Mouse (Mus musculus): ENCODE results near the gene Hoxa13. TPM values are rescaled to one million over a fixed set of nuclear protein-coding genes. Genes with fewer than 3 reads are reported as not detected.
A peak's percentile ranks its signal among the peaks of the same experiment; 100 is the strongest.

Hoxa13 gene
- polyA plus RNA-seq, 1 experiment from 2014 or later = not detected

DNA sequence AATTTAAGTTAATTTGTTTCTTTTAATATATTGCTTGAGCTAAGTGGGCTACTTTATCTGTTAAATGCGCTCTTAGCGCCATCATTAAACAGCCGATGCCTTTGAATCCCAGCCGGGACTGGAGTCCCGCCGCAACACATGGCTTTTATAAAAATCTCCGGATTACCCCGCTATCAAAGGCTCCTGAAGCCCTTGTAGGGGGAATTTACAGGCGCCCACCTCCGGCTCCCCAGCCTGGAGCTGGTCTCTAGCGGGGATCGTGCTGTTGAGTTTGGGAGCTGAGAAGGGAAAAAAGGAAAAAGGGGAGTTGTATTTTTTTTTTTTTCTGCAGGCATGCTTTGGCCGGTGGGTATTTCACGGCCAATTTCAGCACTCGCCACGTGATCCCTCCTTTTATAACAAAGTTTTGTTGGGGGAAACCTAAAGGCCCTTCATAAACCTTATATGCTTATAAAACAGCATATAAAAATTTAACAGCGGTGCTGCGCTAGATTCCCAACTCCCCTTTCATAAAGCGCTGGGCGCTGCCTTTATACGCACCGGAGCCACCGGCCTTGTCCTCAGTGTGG, 16.1 kb downstream of the Hoxa13 start:
- no peak for DNase-seq (ENCODE audit: extremely low spot score, low spot score)
- H3K36me3 ChIP-seq (replicated peaks) = no peaks in the 10 kb centered on the region
- H3K4me3 ChIP-seq = no peak overlapping the region
- peaks cover 19% of the 10 kb centered on the region for H3K4me1 ChIP-seq
- no peaks in the 10 kb centered on the region for H3K9me3 ChIP-seq
- H3K27ac ChIP-seq = no peak overlapping the region
- peaks cover 100% of the 10 kb centered on the region for H3K27me3 ChIP-seq (ENCODE audit: poor library complexity, severe bottlenecking)
- 1% methylated on average over 23 of the region's 23 CpGs for WGBS

DNA sequence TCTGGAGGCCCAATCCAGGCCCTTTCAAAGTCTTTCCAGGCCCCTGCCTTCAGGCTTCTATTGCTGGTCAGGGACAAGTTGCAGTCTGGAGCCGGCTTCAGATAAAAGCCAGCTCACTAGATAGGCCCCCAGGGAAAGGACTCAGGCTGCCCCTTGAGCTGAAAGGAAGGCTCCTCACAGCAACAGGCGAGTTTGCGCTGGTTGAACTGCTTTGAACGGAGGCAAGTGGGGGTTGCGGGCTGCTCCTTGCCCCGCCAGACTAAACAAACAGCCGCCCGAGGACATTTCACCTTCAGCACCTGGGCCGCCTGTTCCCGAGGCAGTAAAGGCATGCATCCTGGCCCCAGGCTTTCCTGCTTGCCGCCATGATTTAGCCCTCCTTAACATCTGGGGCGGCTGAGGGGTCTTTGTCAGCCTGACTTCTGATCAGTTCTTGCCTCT, 17.0 kb downstream of the Hoxa13 start:
- Histone ChIP-seq H3K4me3 (no peak overlapping the region), H3K9me3 (no peaks in the 10 kb centered on the region), H3K27ac (no peak overlapping the region), H3K27me3 (ENCODE audit: poor library complexity, severe bottlenecking) (peaks cover 100% of the 10 kb centered on the region), H3K36me3 (replicated peaks) (no peaks in the 10 kb centered on the region), H3K4me1 (peaks cover 19% of the 10 kb centered on the region)
- 1% methylated on average over 12 of the region's 12 CpGs for WGBS
- no peak for DNase-seq (ENCODE audit: extremely low spot score, low spot score)

DNA sequence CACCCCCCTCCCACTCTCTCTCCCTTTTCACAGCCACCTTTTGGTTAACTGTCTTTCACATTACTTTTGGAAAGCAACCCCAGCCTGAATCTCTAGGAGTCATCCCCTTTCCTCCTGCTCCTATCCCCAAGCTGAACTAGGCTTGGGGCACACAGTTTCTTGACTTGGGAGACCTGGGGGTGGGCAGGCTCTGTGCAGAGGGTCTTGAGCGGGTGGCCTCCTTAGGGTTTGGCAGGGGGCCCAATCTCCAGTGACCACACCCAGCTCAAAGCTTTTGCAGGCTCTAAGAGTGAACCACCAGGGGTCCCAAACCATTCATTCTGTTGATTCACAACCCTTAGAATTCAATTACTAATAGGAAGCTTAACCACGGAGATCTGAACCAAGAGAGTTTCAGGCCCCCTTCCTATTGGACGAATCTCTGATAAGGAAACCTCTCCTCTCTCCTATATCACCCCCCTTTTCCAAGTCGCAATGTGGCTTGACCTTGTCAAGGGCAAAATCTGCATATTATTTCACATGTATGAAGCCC, 17.8 kb downstream of the Hoxa13 start:
- Histone ChIP-seq H3K27me3 (ENCODE audit: poor library complexity, severe bottlenecking) (peaks cover 100% of the 10 kb centered on the region), H3K9me3 (no peaks in the 10 kb centered on the region), H3K27ac (no peak overlapping the region), H3K36me3 (replicated peaks) (no peaks in the 10 kb centered on the region), H3K4me3 (no peak overlapping the region), H3K4me1 (peaks cover 19% of the 10 kb centered on the region)
- WGBS = 1% methylated on average over 4 of the region's 4 CpGs
- DNase-seq (ENCODE audit: extremely low spot score, low spot score) = no peak

DNA sequence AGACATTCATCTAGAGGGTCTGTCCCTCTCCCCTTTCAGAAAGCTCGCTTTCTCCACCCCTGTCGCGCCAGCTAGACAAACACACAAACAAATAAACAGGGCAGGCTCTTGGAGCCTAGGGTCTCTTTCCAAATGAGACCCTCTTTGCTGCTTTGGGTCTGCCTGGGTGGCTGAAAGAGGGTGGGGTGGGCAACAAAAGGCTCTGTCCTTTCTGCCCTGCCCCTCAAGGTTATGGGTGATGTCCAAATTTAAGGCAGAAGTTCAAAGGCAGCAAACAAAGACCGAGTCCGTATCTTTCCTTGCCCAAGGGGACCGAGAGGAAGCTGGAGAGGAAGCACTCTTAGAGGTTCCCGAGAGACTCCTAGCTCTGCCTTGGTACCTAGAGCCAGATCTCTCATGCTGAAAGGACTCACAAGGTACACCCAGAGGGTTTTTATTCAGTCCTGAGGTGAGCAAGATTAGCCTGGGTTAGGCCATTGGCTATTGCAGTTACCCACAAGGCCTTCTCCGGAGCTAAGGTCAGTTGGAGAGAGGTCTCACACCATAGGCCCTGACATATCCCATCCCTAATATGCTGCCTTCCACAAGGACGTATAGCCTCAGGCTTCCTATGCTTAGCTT, 19.6 kb downstream of the Hoxa13 start:
- 3% methylated on average over 9 of the region's 9 CpGs for WGBS
- Histone ChIP-seq H3K27me3 (ENCODE audit: poor library complexity, severe bottlenecking) (peaks cover 100% of the 10 kb centered on the region), H3K27ac (no peak overlapping the region), H3K9me3 (no peaks in the 10 kb centered on the region), H3K4me1 (peaks cover 17% of the 10 kb centered on the region), H3K4me3 (no peak overlapping the region), H3K36me3 (replicated peaks) (no peaks in the 10 kb centered on the region)
- DNase-seq (ENCODE audit: extremely low spot score, low spot score) = no peak

DNA sequence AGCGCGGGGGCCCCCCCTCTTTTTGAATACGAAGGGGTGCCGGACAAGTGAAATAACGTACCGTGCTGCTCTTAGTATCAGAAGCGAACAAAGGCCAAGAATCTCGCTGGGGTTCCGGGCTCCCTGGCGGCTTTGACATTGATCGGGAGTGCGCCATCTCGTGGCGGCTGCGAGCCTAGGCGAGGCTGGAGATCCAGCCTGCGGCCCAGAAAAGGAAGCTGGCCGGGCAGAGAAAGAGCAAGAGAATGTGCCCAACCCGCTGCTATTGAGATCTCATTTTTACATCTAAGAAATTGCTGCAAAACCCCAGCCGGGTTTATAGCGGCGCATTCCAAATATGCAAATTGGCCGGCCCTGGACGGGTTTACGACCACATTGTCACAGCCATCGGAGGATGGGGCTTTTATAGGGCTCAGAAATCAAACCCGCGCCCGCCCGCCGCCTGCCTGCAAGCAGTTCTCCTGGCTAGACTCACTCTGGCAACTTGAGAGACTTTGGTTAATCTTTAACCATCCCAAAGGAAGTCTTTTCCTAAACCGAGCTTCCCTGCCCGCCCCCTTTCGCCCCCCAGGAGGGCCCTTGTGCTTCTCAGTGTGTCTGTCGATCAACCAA, 20.2 kb downstream of the Hoxa13 start, which contains the start of gene Hoxa10:
TSS of gene Hoxa10 (minus strand) at position 466 of the 612 bp plus-strand sequence.
- Histone ChIP-seq H3K27me3 (ENCODE audit: poor library complexity, severe bottlenecking) (peaks cover 100% of the 10 kb centered on the region), H3K9me3 (no peaks in the 10 kb centered on the region), H3K27ac (no peak within 1 kb of the TSS), H3K4me1 (peaks cover 15% of the 10 kb centered on the region), H3K4me3 (peak within 1 kb of the TSS; percentile 24; the same call in 1 of the 2 replicates), H3K36me3 (replicated peaks) (no peaks in the 10 kb centered on the region)
- peak; percentile 85 for DNase-seq (ENCODE audit: extremely low spot score, low spot score)
- WGBS = 1% methylated on average over 35 of the region's 35 CpGs

DNA sequence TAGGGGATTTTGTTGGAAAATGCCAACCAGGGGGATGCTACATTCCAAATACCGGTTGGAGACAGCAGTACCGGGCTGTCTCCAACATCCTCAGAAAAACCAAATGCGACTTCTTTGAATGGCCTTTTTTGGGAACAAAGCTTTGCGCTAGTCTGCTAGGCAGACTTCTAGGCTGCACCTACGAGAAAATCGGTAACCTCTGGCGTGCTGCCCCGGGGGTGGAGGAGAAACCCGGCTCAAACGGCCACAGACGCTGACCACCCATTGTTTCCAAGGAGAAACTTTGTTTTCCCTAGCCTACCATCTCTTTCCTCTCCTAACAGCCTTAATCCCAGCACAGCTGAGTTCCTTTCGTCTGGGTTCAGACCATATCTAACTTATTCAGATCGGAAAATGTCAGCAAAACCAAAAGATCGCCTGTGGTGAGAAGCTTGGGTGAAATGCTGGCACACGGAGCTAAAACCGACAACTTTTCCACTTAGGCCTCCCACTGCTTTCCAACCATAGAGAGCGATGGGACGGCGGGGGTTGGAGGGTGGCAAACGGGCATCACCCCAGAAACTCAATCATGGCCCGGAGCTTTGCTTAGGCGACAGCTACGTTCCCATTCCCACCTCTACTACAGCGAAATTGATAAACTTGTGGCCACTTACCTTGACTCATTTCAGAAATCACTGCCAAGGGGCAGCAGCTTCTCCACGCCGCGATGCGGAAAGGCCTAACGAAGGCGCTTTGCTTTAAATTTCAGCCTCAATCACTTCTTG, 20.9 kb downstream of the Hoxa13 start:
- H3K27me3 ChIP-seq (ENCODE audit: poor library complexity, severe bottlenecking) = peaks cover 100% of the 10 kb centered on the region
- no peak for DNase-seq (ENCODE audit: extremely low spot score, low spot score)
- 2% methylated on average over 30 of the region's 30 CpGs for WGBS
- H3K27ac ChIP-seq = no peak overlapping the region
- H3K4me3 ChIP-seq = peak overlapping the region; percentile 24; the same call in 1 of the 2 replicates
- H3K9me3 ChIP-seq = no peaks in the 10 kb centered on the region
- H3K4me1 ChIP-seq = peaks cover 8% of the 10 kb centered on the region
- no peaks in the 10 kb centered on the region for H3K36me3 ChIP-seq (replicated peaks)

DNA sequence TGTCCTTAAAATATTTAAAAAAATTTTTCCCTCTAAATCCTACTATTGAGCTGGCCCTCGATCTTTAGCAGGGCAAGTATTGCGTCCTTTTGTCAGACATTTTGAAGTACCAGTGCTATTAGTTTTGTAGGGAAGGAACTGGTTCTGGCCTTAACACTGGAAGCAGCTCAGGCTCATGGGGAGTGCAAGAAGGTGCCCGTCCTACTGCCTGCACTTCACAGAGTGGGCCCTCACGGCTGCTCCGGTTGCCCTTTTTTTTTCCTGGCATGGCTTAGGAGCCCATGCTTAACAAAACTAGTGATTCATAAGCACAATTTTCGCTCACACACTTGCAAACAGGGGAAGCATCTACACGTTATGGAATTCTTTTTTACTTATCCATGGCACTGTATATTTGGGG, 21.7 kb downstream of the Hoxa13 start:
- peaks cover 14% of the 10 kb centered on the region for H3K4me1 ChIP-seq
- WGBS = 3% methylated on average over 7 of the region's 7 CpGs
- no peaks in the 10 kb centered on the region for H3K36me3 ChIP-seq (replicated peaks)
- H3K4me3 ChIP-seq = no peak overlapping the region
- H3K9me3 ChIP-seq = no peaks in the 10 kb centered on the region
- no peak overlapping the region for H3K27ac ChIP-seq
- H3K27me3 ChIP-seq (ENCODE audit: poor library complexity, severe bottlenecking) = peaks cover 100% of the 10 kb centered on the region
- DNase-seq (ENCODE audit: extremely low spot score, low spot score) = no peak

DNA sequence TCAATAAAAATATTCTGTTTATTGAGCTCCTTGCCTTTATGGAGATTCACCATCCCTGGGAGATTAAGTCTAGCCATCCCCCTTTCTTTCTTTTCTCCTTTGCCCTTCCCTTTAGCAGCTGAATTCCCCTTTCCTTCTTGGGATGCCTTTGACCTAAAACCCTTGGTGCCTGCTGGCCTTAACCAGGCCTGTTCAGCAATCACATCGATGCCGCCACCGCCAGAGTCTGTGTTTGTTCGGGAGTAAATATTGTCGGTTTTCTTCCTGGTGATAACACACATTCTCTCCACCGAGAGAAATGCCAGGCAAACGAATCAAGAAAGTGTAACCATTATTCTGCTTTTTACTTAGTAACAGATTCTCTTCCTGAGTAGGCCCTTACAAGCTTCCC, 22.5 kb downstream of the Hoxa13 start:
- no peaks in the 10 kb centered on the region for H3K9me3 ChIP-seq
- no peak for DNase-seq (ENCODE audit: extremely low spot score, low spot score)
- 3% methylated on average over 7 of the region's 7 CpGs for WGBS

DNA sequence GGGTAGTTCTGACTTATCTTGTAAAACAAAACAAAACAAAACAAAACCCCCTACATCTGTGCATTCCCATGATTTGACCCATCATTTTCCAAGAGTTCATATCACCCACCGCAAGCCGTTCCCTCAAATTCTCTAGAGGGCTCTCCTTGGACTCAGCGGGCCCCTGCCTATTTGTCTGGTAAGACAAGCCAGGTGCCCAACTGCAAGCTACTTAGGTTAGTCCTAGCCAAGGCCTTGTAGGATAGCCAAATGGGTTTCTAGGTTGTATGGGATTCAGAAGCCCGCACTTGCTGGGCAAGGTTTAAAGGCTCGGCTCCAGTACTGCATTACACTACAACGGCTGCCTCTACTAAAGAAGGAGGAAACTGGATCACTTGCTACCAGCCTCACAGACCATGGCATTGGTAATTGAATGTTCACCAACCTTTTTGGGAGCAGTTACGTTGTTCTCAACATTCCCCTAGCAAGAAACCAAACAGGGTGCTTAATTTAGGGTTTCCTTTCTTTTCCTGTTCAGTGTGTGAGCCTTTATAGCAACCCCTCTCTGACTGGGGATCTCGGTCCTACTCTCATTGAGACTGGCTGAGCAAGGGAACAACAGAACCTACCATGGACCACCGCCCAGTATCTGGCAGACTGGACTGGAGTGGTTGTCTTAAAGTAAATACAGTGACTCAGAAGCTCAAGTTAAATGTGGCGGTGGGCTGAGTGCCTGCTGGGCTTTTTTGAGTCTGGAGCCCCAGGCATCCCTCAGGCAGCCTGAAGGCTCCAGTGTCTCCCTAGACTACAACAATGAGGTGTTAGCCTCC, 23.1 kb downstream of the Hoxa13 start:
- whole genome bisulfite sequencing = 9% methylated on average over 10 of the region's 10 CpGs
- DNase-seq (ENCODE audit: extremely low spot score, low spot score) = no peak
- H3K9me3 ChIP-seq = no peaks in the 10 kb centered on the region
- no peak overlapping the region for H3K4me3 ChIP-seq
- peaks cover 100% of the 10 kb centered on the region for H3K27me3 ChIP-seq (ENCODE audit: poor library complexity, severe bottlenecking)
- no peak overlapping the region for H3K27ac ChIP-seq
- H3K4me1 ChIP-seq = peaks cover 17% of the 10 kb centered on the region
- no peaks in the 10 kb centered on the region for H3K36me3 ChIP-seq (replicated peaks)

More for the DNA sequence above, 22.5 kb downstream of the Hoxa13 start:
- no peaks in the 10 kb centered on the region for H3K36me3 ChIP-seq (replicated peaks)
- peaks cover 17% of the 10 kb centered on the region for H3K4me1 ChIP-seq
- H3K4me3 ChIP-seq = no peak overlapping the region
- peaks cover 100% of the 10 kb centered on the region for H3K27me3 ChIP-seq (ENCODE audit: poor library complexity, severe bottlenecking)
- no peak overlapping the region for H3K27ac ChIP-seq

DNA sequence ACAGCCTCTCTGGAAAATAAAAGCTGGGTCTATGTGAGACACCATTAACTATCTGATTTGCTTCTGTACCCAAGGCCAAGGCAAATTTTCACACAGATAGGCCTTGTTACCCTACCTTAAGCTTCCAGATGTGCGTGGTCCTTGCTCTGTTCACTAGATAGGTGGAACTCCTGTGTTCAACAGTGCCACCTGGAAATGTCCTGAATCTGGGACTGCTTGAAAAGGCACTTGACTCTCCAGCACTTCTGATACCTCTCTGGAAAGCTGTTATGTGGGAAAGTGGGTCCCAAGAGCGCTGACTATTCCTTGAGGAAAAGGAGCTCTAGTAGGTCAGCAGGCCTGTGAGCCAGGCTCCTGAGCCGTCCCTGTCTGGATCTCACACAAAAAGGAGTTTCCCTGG, 23.9 kb downstream of the Hoxa13 start:
- no peaks in the 10 kb centered on the region for H3K36me3 ChIP-seq (replicated peaks)
- H3K27me3 ChIP-seq (ENCODE audit: poor library complexity, severe bottlenecking) = peaks cover 100% of the 10 kb centered on the region
- no peak overlapping the region for H3K4me3 ChIP-seq
- no peaks in the 10 kb centered on the region for H3K9me3 ChIP-seq
- DNase-seq (ENCODE audit: extremely low spot score, low spot score) = no peak
- no peak overlapping the region for H3K27ac ChIP-seq
- 10% methylated on average over 3 of the region's 3 CpGs for WGBS
- peaks cover 17% of the 10 kb centered on the region for H3K4me1 ChIP-seq

DNA sequence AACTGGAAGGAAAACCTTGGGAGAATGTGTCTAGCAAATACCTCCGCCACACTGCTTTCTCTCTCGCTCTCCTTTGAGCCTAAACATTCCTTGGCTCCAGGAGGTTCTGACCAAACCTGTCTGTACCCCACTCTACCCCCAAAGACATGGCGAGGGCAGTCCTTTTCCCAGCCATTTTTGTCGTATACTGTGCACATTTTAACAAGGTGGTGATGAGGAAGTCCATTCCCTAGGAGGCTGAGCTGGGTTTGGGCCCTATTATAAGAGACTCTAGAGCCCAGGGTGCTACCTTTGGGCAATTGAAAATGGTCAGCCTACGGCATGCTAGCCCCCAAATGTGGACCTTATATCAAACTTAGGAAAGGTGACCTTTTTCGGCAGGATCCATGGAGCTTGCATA, 24.8 kb downstream of the Hoxa13 start:
- WGBS = 23% methylated on average over 6 of the region's 6 CpGs

DNA sequence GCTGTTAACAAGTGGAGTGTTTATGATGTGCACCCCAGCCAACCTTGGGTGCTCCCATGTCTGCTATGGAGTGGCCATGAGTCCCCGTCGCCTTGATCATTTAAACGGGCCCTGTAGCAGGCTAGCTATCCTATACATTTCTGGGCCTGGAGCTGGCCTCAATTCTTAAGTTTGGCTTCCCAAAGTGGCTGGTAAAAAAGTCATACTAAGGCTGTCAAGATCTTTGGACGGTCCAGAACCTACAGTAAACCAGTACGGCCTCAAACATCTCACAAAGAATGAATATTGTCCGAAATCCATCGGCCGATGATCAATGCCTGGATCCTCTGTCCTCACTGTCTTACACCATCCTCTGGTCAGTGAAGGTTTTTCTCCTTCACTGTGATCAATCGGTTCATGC, 25.4 kb downstream of the Hoxa13 start:
- no peak overlapping the region for H3K4me3 ChIP-seq
- no peak for DNase-seq (ENCODE audit: extremely low spot score, low spot score)
- peaks cover 100% of the 10 kb centered on the region for H3K27me3 ChIP-seq (ENCODE audit: poor library complexity, severe bottlenecking)
- 21% methylated on average over 9 of the region's 9 CpGs for WGBS
- peaks cover 15% of the 10 kb centered on the region for H3K4me1 ChIP-seq
- no peak overlapping the region for H3K27ac ChIP-seq
- no peaks in the 10 kb centered on the region for H3K36me3 ChIP-seq (replicated peaks)
- H3K9me3 ChIP-seq = no peaks in the 10 kb centered on the region

More for the DNA sequence above, 24.8 kb downstream of the Hoxa13 start:
- Histone ChIP-seq H3K27ac (no peak overlapping the region), H3K9me3 (no peaks in the 10 kb centered on the region), H3K36me3 (replicated peaks) (no peaks in the 10 kb centered on the region), H3K27me3 (ENCODE audit: poor library complexity, severe bottlenecking) (peaks cover 100% of the 10 kb centered on the region), H3K4me3 (no peak overlapping the region), H3K4me1 (peaks cover 17% of the 10 kb centered on the region)
- no peak for DNase-seq (ENCODE audit: extremely low spot score, low spot score)

All from forebrain, embryonic 10.5 days (tissue).